Mouse (Mus musculus): Measurements from ENCODE around the gene Gja4.

- TF ChIP-seq POLR2A (IDR thresholded peaks at IDR 0.05; ENCODE audit: low read depth, low read length) (no peak), CTCF (IDR thresholded peaks at IDR 0.05; ENCODE audit: borderline replicate concordance, insufficient read depth, low read length) (no peak)
Measured at GRCm38 (mm10) chr4:127345000-127345399, 31.2 kb upstream of the Gja4 start.

Measured in embryonic fibroblast, embryonic 13.5 days (primary cell).